Mouse (Mus musculus) left cerebral cortex, adult 18-20 months (tissue): ENCODE results near the gene Sapcd2. TPM values are rescaled to one million over a fixed set of nuclear protein-coding genes. Genes with fewer than 3 reads are reported as not detected.

ENCODE experiments used
- DNase-seq, 2 experiments: peaks; one replicate each; pipeline ENCODE4 v3.0.0; 2021 to 2022; ENCODE audit warnings: low spot score in 2 of 2, mixed read lengths in 1 of 2
- long read RNA-seq, 2 experiments: library from polyadenylated mRNA; stranded (forward); transcript quantifications; one replicate each; pipeline ENCODE4 v2.0.0; 2021
- total RNA-seq, 2 experiments: library from RNA; stranded (reverse); gene quantifications; 2 replicates each; pipeline ENCODE4 v1.2.3; 2021

The Sapcd2 gene
- 1 to 10 TPM; 1.4 to 1.8 TPM for total RNA-seq
- long read RNA-seq, experiment 1: 0 reads
- long read RNA-seq, experiment 2: 0 reads

- DNase-seq: peak; percentile 83 to 89
Measured at GRCm38 (mm10) chr2:25371764-25372643, at the start of gene Sapcd2. Sapcd2 (plus strand) TSS chr2:25372321.

- no peak for DNase-seq
Measured at GRCm38 (mm10) chr2:25326036-25326435, 46.1 kb upstream of the Sapcd2 start.

- no peak for DNase-seq
Measured at GRCm38 (mm10) chr2:25328440-25328839, 43.7 kb upstream of the Sapcd2 start.

GRCm38 (mm10) chr2:25331470-25331869 is 40.7 kb upstream of the Sapcd2 start:
- no peak for DNase-seq

GRCm38 (mm10) chr2:25332286-25333160 is 39.6 kb upstream of the Sapcd2 start, which contains the start of gene Man1b1:
Man1b1 (plus strand) TSS chr2:25332338.
- peak; percentile 100 for DNase-seq

- no peak for DNase-seq
Measured at GRCm38 (mm10) chr2:25333569-25333968, 38.6 kb upstream of the Sapcd2 start.

GRCm38 (mm10) chr2:25338303-25338702 is 33.8 kb upstream of the Sapcd2 start:
- no peak for DNase-seq

- no peak for DNase-seq
Measured at GRCm38 (mm10) chr2:25348162-25348561, 24.0 kb upstream of the Sapcd2 start.

GRCm38 (mm10) chr2:25349499-25349898 is 22.6 kb upstream of the Sapcd2 start:
- DNase-seq: no peak

GRCm38 (mm10) chr2:25350701-25351100 is 21.4 kb upstream of the Sapcd2 start:
- DNase-seq: no peak

GRCm38 (mm10) chr2:25354211-25354610 is 17.9 kb upstream of the Sapcd2 start:
- no peak for DNase-seq

GRCm38 (mm10) chr2:25355419-25356066 is 16.6 kb upstream of the Sapcd2 start:
- no peak for DNase-seq

- peak; percentile 87 to 88 for DNase-seq
Measured at GRCm38 (mm10) chr2:25356208-25357079, 15.7 kb upstream of the Sapcd2 start, which contains the start of gene Dpp7. Dpp7 (minus strand) TSS chr2:25356359.

- DNase-seq: no peak
Measured at GRCm38 (mm10) chr2:25359848-25360247, 12.3 kb upstream of the Sapcd2 start.

GRCm38 (mm10) chr2:25363478-25364178 is 8.5 kb upstream of the Sapcd2 start:
- no peak for DNase-seq

GRCm38 (mm10) chr2:25364313-25364712 is 7.8 kb upstream of the Sapcd2 start:
- no peak for DNase-seq

- DNase-seq: no peak
Measured at GRCm38 (mm10) chr2:25364761-25365090, 7.4 kb upstream of the Sapcd2 start.

GRCm38 (mm10) chr2:25365091-25365761 is 6.9 kb upstream of the Sapcd2 start, which contains the start of gene Uap1l1:
Uap1l1 (minus strand) TSS chr2:25365682.
- DNase-seq: peak; percentile 49 to 56

- no peak for DNase-seq
Measured at GRCm38 (mm10) chr2:25369996-25370395, 2.1 kb upstream of the Sapcd2 start.
